Mouse (Mus musculus): Measurements from ENCODE around the gene Ccdc88b.

DNA sequence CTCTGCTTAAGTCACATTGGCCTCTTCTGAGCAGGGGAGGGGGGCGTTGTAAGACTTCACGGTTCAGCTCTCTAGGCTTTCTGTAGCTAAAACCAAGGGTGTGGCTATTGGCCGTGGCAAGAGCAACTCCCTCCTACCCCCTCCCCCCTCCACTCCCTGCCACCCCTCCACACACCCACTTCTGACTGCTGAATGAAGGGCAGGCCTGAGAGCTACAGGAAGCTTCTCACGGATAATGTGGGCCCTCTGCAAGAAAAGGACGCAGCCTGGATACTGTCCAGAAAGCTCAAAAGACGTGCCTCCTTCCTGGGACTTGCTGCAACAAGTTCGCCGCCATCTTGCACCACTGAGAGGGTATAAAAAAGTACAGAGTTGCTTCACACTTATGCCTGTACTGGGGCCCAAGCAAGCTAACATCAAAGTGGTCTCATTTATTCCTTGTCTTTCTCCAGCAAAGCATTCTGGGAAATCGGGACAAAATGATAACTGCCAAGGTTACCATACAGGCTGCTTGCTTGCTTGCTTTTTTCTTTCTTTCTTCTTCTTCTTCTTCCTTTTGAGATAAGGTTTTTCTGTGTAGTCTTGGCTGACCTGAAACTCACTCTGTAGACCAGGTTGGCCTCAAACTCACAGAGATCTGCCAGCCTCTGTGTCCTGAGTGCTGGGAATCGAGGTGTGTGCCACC, 38.7 kb downstream of the Ccdc88b start:
- TF ChIP-seq EP300 (IDR thresholded peaks at IDR 0.05; ENCODE audit: insufficient read depth, low read depth, low read length): no peak
- no peak for TF ChIP-seq CTCF (IDR thresholded peaks at IDR 0.05; ENCODE audit: low read depth, low read length)
- no peak for TF ChIP-seq POLR2A (IDR thresholded peaks at IDR 0.05; ENCODE audit: insufficient read depth, low read length)

All from ES-Bruce4 (cell line).